Mouse (Mus musculus) CH12.LX (cell line): ENCODE data around the gene Nrp2. TPM values are rescaled to one million over a fixed set of nuclear protein-coding genes. Genes with fewer than 3 reads are reported as not detected.

Source experiments
- DNase-seq: peaks from one replicate; pipeline ENCODE4 v3.0.0-alpha.2; 2013; ENCODE audit errors: extremely low read depth
- H3K27ac ChIP-seq: 2 replicates; pipeline ENCODE4 v1.5.1; 2012; ENCODE audit warnings: low read depth, mild to moderate bottlenecking, control low read depth, moderate library complexity; ENCODE audit not compliant: insufficient read depth
- H3K27me3 ChIP-seq: replicated peaks from 2 replicates; pipeline ENCODE3; 2012; ENCODE audit warnings: inconsistent platforms
- H3K36me3 ChIP-seq, 2 experiments: replicated peaks in 1 of 2; 2 replicates each; pipeline versions ENCODE3 to v1.6.1; 2012; ENCODE audit warnings: inconsistent platforms in 1 of 2, low read length in 1 of 2, mild to moderate bottlenecking in 1 of 2, mixed read lengths in 1 of 2, moderate library complexity in 1 of 2; ENCODE audit not compliant: control insufficient read depth in 1 of 2, insufficient read depth in 1 of 2
- H3K4me1 ChIP-seq, 2 experiments: 2 replicates each; pipeline ENCODE4 v1.6.1; 2012; ENCODE audit warnings: inconsistent platforms in 1 of 2, moderate library complexity in 1 of 2; ENCODE audit not compliant: insufficient read depth in 2 of 2, control insufficient read depth in 1 of 2
- H3K4me2 ChIP-seq: 2 replicates; pipeline ENCODE4 v1.6.1; 2012; ENCODE audit warnings: low read depth, mild to moderate bottlenecking, control low read depth; ENCODE audit not compliant: poor library complexity, insufficient read depth, severe bottlenecking
- H3K4me3 ChIP-seq, 3 experiments: fragments of 150-350 bp in 1 of 3; sonication (generic) in 1 of 3; replicated peaks in 1 of 3; 2 replicates each; pipeline versions ENCODE3 to v1.5.1; 2011 to 2012; ENCODE audit warnings: low read depth in 2 of 3, low read length in 2 of 3, mild to moderate bottlenecking in 2 of 3, moderate library complexity in 2 of 3, control low read depth in 1 of 3, improper control_type of control experiment in 1 of 3, inconsistent platforms in 1 of 3, mixed read lengths in 1 of 3; ENCODE audit not compliant: poor library complexity in 1 of 3
- H3K79me2 ChIP-seq: replicated peaks from 2 replicates; pipeline ENCODE4 v1.6.1; 2012; ENCODE audit warnings: mild to moderate bottlenecking, moderate library complexity; ENCODE audit not compliant: control insufficient read depth, poor library complexity, insufficient read depth, severe bottlenecking; ENCODE audit errors: extremely low read depth
- H3K9ac ChIP-seq: 2 replicates; pipeline ENCODE4 v1.6.1; 2012; ENCODE audit warnings: low read depth, mild to moderate bottlenecking, control low read depth, moderate library complexity; ENCODE audit not compliant: insufficient read depth
- H3K9me3 ChIP-seq: replicated peaks from 2 replicates; pipeline ENCODE3; 2012; ENCODE audit warnings: low read length, inconsistent platforms, mixed read lengths
- CHD2 ChIP-seq: IDR thresholded peaks from 2 replicates; pipeline ENCODE4 v1.6.1; 2011; ENCODE audit warnings: low read length, improper control_type of control experiment
- ETS1 ChIP-seq: conservative IDR thresholded peaks from 2 replicates; pipeline ENCODE4 v1.6.1; 2012; ENCODE audit warnings: low read depth, mild to moderate bottlenecking, inconsistent platforms, low read length, improper control_type of control experiment, moderate library complexity
- GABPA ChIP-seq: IDR thresholded peaks from 2 replicates; pipeline ENCODE4 v1.6.1; 2012; ENCODE audit warnings: low read depth, low read length, improper control_type of control experiment, inconsistent platforms; ENCODE audit not compliant: insufficient replicate concordance
- IRF4 ChIP-seq: IDR thresholded peaks from 2 replicates; pipeline ENCODE4 v1.6.1; 2014; ENCODE audit warnings: low read depth, mild to moderate bottlenecking, inconsistent platforms, low read length, improper control_type of control experiment
- JUN ChIP-seq: IDR thresholded peaks from 2 replicates; pipeline ENCODE4 v1.6.1; 2011; ENCODE audit warnings: low read depth, mild to moderate bottlenecking, low read length, improper control_type of control experiment, moderate library complexity; ENCODE audit not compliant: insufficient read depth
- KAT2A ChIP-seq: IDR thresholded peaks from 2 replicates; pipeline ENCODE4 v1.6.1; 2012; ENCODE audit warnings: low read length, improper control_type of control experiment, inconsistent platforms; ENCODE audit not compliant: insufficient replicate concordance
- MAFK ChIP-seq: IDR thresholded peaks from 2 replicates; pipeline ENCODE4 v1.6.1; 2011; ENCODE audit warnings: low read length, improper control_type of control experiment; ENCODE audit not compliant: insufficient replicate concordance
- MAX ChIP-seq: IDR thresholded peaks from 2 replicates; pipeline ENCODE4 v1.6.1; 2011; ENCODE audit warnings: low read length, improper control_type of control experiment
- MEF2A ChIP-seq: IDR thresholded peaks from 2 replicates; pipeline ENCODE4 v1.6.1; 2014; ENCODE audit warnings: low read depth, mild to moderate bottlenecking, inconsistent platforms, low read length, improper control_type of control experiment, borderline replicate concordance
- NRF1 ChIP-seq: IDR thresholded peaks from 2 replicates; pipeline ENCODE4 v1.6.1; 2014; ENCODE audit warnings: low read depth, mild to moderate bottlenecking, inconsistent platforms, low read length, improper control_type of control experiment, moderate library complexity
- ZMIZ1 ChIP-seq: IDR thresholded peaks from 2 replicates; pipeline ENCODE4 v1.6.1; 2012; ENCODE audit warnings: low read depth, mild to moderate bottlenecking, inconsistent platforms, low read length, improper control_type of control experiment
- ZNF384 ChIP-seq: IDR thresholded peaks from 2 replicates; pipeline ENCODE4 v1.6.1; 2012; ENCODE audit warnings: low read depth, low read length, improper control_type of control experiment, inconsistent platforms
- dilution Hi-C: fragments of 300-500 bp; cut with MboI; formaldehyde crosslinking; loops from 2 replicates; pipeline ENCODE4 v1.14.3; 2020; ENCODE audit warnings: low sequenced_read_pairs; ENCODE audit not compliant: extremely low pct_unique_long_range_greater_than_20kb, extremely low pct_ligation_motif_present
- in situ Hi-C: fragments of 300-500 bp; cut with MboI; formaldehyde crosslinking; loops from 3 replicates; pipeline ENCODE4 v1.14.3; 2019; ENCODE audit warnings: low sequenced_read_pairs, low pct_ligation_motif_present, low pct_unique_long_range_greater_than_20kb, mixed read lengths
- polyA plus RNA-seq: library from polyadenylated mRNA; unstranded; fragments of >175 nt; gene quantifications from 2 replicates; pipeline ENCODE4 v1.2.1, GENCODE M21; 2012; ENCODE audit warnings: low read depth; ENCODE audit not compliant: insufficient read length
- total RNA-seq, 2 experiments: library from RNA; depleted of rRNA; stranded (reverse); fragments of 300-350 nt in 1 of 2; fragments of >200 nt in 1 of 2; gene quantifications; 2 replicates each; pipeline ENCODE4 v1.2.3; 2012 to 2014

Nrp2 gene
- total and polyA plus RNA-seq, 3 experiments: 16.4 to 24.4 (median 17.3) TPM

DNA sequence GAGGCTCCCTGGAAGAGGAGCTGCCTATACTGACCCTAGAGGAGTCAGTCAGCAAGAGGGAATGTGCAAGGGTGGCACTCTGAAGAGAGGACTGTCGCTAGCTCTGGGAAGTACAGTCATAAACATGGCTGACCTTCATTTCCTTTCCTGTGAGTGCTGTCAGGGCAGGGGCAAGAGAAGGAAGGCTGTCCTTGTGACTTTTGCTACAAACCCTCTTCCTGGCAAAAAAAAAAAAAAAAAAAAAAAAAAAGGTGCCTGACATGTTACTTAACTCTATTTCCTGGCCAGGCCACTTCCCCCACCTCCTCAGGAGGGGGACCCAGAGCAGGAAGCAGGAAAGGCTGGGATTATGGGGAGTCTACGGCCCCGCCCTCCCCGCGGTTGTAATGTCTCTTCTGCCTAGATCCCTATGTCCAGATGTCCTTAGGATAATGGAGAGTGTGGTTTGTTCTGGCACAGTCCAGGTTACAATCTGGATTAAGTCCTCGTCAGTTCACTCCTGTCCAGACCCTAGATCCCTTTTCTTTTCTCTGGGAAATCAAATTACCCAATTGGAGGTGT, 21.5 kb downstream of the Nrp2 start:
- no peak for DNase-seq
- dilution Hi-C loops: no loop called here

DNA sequence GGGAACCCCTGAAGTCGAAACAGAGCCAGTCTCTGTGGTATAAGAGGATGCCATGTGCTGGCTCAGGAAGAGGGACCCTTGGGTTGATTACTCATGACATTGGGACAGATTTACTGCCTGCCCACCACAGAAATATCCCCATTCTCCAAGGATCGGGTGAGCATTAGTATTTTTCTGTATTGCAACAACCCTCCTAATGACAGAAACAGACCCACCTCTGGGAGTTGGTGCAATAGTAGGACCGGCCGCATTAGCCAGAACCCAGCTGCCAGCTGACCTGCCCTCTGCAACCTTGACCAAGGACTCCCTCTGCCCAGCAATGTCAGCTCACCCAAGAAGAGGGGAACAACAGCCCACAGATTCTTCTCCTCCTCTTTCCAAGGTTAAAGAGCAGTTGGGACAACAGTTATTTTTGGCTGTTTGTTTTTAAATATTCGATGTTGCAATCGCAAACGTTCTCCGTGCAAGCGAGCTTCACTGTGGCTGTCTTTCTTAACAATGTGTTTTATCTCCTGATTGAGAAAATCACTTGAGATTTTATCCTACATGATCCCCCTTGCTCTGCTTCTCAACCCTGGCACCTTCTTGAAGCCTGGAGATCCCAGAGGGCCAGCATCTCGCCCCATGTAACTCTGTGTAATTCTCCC, 22.1 kb downstream of the Nrp2 start:
- in situ Hi-C loops: no loop called here
- H3K9ac ChIP-seq: no peak overlapping the region
- dilution Hi-C loops: no loop called here
- peaks cover 7% of the 10 kb centered on the region for H3K9me3 ChIP-seq
- no peak overlapping the region for H3K4me2 ChIP-seq
- no peak for DNase-seq
- peaks cover 11 to 63% of the 10 kb centered on the region in 2 experiments for H3K4me1 ChIP-seq
- no peak overlapping the region for H3K4me3 ChIP-seq
- H3K27ac ChIP-seq: no peak overlapping the region
- H3K79me2 ChIP-seq: peaks cover 16% of the 10 kb centered on the region
- H3K27me3 ChIP-seq: no peaks in the 10 kb centered on the region
- H3K36me3 ChIP-seq: peaks cover 26 to 71% of the 10 kb centered on the region in 2 experiments
- TF ChIP-seq ZMIZ1 (no peak), MAFK (no peak), JUN (no peak), CHD2 (no peak), KAT2A (no peak), NRF1 (no peak), MAX (no peak), ETS1 (no peak), MEF2A (no peak), IRF4 (no peak)
- TF ChIP-seq, all 38 proteins: peak for 0

More for the DNA sequence above, 21.5 kb downstream of the Nrp2 start:
- peaks cover 7 to 63% of the 10 kb centered on the region in 2 experiments; a peak in 3 of 4 replicates for H3K4me1 ChIP-seq
- no peaks in the 10 kb centered on the region for H3K27me3 ChIP-seq
- H3K79me2 ChIP-seq: peaks cover 13% of the 10 kb centered on the region
- peaks cover 26 to 65% of the 10 kb centered on the region in 2 experiments for H3K36me3 ChIP-seq
- no peak overlapping the region for H3K9ac ChIP-seq
- H3K4me3 ChIP-seq: no peak overlapping the region
- peak; percentile 26 for TF ChIP-seq ZNF384
- no peak for TF ChIP-seq GABPA
- TF ChIP-seq NRF1: no peak
- in situ Hi-C loops: loop anchor here (25.0 kb wide), 3 partner anchors 537 to 1587 kb away; no protein-coding TSS in a partner anchor
- H3K27ac ChIP-seq: no peak overlapping the region
- no peak overlapping the region for H3K4me2 ChIP-seq
- H3K9me3 ChIP-seq: peaks cover 7% of the 10 kb centered on the region
